Mouse (Mus musculus) brain, embryonic 14.5 days (tissue): ENCODE measurements around the gene Prss48.

Experiments used
- CTCF ChIP-seq: fragments of 200-500 bp; IDR thresholded peaks from 2 replicates; pipeline ENCODE4 v1.5.1; 2012; ENCODE audit warnings: inconsistent platforms, mild to moderate bottlenecking, moderate library complexity, borderline replicate concordance; ENCODE audit not compliant: insufficient read depth, insufficient read length; ENCODE audit errors: extremely low read depth
- POLR2A ChIP-seq: fragments of 200-500 bp; IDR thresholded peaks from 2 replicates; pipeline ENCODE4 v1.6.1; 2012; ENCODE audit warnings: mild to moderate bottlenecking, inconsistent platforms, borderline replicate concordance; ENCODE audit not compliant: poor library complexity, insufficient read depth, insufficient read length, severe bottlenecking; ENCODE audit errors: extremely low read depth

DNA sequence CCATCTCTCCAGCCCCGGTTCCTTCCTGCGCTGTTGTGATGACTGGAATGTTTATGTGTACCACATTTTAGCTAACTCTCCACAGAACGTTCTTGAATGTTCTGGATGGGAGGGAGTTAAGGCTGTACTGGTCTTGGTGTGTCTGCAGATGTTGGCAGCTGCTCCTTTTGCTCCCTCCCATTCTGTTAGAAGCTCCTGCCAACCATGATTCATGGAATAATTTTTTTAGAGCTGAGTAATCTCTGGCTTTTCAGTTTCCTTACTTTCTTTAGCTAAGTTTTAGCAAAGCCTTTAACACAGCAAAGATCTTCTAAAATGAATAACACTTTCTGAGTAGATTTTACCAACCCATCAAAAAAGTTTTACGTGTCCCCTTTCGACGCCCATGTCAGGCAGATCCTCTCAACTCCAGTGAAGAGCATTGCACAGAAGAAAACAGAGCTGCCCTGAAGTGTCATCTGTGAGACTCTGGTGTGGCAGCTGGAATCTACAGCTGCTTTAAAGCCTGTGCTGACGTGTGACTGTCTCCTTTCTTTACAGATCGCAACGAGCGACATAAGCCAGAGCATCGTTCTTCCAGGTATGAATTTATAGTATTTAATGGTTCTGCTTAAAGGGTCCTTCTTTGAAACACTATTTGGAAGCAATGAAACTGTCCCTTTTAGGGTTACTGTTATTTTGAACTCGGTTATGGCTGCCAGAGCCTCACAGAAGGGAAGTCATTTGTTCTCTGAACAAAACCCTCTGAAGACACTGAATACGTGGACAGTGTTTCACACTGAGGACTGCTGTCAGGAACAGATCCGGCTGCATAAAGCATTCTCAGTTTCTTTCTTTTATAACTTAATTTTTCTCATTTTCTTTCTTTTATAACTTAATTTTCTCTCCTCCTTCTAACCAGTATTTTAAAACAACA is 38.3 kb upstream of the Prss48 start:
- TF ChIP-seq POLR2A (no peak), CTCF (no peak)
